Mouse (Mus musculus): ENCODE measurements around the gene Aldh4a1.

DNA sequence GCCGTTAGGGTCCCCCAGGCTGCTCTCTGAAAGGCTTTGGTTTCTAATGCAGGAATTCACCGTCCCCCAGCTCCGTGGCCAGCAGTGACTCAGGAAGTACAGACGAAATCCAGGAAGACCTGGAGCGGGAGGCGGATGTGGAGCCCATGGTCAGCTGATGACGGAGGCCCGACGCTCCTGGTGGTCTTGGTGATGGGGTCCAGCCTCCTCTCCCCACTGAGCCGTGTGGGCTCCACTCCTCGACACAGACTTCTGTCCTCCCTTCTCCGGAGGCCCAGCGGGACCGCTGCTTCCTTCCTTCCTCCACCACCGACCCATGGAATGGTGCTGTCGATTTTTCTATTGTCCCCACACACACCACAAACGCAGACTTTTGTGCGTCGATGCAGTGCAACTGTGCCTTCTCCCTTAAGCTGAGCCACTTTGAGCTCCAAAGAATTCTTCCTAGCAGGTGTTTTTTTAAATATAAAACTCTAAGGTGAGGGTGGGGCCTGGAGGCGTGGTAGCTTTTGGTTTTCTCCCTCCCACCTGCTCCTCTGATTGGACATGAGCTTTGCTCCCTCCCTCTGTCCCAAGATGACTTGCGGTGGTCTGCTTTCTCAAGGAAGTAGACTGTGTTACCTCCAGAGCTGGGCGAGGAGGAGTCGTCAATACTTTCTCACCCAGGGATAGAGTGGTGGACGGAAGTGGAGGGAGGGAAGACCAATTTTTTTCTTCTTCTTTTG is 6.2 kb upstream of the Aldh4a1 start:
- TF ChIP-seq CEBPB (IDR thresholded peaks at IDR 0.05; ENCODE audit: insufficient read depth, poor library complexity, severe bottlenecking) (no peak), MAX (IDR thresholded peaks at IDR 0.05; ENCODE audit: low read depth) (no peak), TCF12 (IDR thresholded peaks at IDR 0.05; ENCODE audit: insufficient read depth, poor library complexity, severe bottlenecking) (no peak), POLR2AphosphoS2 (IDR thresholded peaks at IDR 0.05; ENCODE audit: insufficient read length, low read depth) (no peak), POLR2A (IDR thresholded peaks at IDR 0.05; ENCODE audit: insufficient read length, low read depth) (no peak), USF1 (IDR thresholded peaks at IDR 0.05; ENCODE audit: low read depth) (no peak), E2F4 (IDR thresholded peaks at IDR 0.05; ENCODE audit: insufficient read depth) (no peak), SRF (IDR thresholded peaks at IDR 0.05; ENCODE audit: control insufficient read depth, insufficient read length, low read depth) (no peak), MYOD1 (IDR thresholded peaks at IDR 0.05; ENCODE audit: control insufficient read depth in 1 of 3, insufficient read length in 2 of 3, low read depth in 2 of 3) (no peak)
